Mouse (Mus musculus) E14TG2a.4 (cell line): ENCODE results near the gene Pdzph1.

Experiments used
- H3K27me3 ChIP-seq: 2 replicates; pipeline ENCODE4 v1.6.1; 2014; ENCODE audit warnings: low read length, control low read depth; ENCODE audit not compliant: insufficient read depth
- H3K36me3 ChIP-seq: 2 replicates; pipeline ENCODE4 v1.6.1; 2014; ENCODE audit warnings: low read length, control low read depth; ENCODE audit not compliant: insufficient read depth
- H3K4me1 ChIP-seq: replicated peaks from 2 replicates; pipeline ENCODE4 v1.6.1; 2014; ENCODE audit warnings: low read depth, low read length, control low read depth
- H3K4me3 ChIP-seq: replicated peaks from 2 replicates; pipeline ENCODE4 v1.5.1; 2014; ENCODE audit warnings: mild to moderate bottlenecking, low read length
- H3K9me3 ChIP-seq: 2 replicates; pipeline ENCODE4 v1.6.1; 2014; ENCODE audit warnings: low read length, control low read depth
- CTCF ChIP-seq: conservative IDR thresholded peaks from 2 replicates; pipeline ENCODE4 v1.5.1; 2014; ENCODE audit warnings: low read length
- NANOG ChIP-seq: IDR thresholded peaks from 2 replicates; pipeline ENCODE4 v1.6.1; 2014; ENCODE audit warnings: borderline replicate concordance, low read length, mixed read lengths
- POU5F1 ChIP-seq: IDR thresholded peaks from 2 replicates; pipeline ENCODE4 v1.6.1; 2014; ENCODE audit warnings: low read length, borderline replicate concordance

Gene Pdzph1

DNA sequence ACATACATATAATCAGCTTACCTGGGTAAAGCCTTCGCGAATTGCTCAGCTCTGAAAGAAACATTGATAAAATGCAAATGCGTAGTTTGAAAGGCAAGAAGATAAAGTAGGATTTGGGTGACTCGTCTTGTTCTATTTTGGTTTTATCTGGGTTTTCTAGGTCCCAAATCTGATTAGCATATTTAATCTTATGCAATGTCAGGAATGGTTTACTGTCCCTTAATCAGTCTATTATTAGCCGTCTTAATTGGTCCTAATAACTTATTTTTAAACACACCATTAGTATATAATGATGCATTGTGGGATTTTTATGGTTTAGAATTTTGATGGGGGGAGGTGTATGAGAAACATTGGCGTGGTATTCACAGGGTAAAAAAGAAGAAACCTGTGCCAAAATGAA is at the start of gene Pdzph1:
Pdzph1 (minus strand) TSS at position 101 of the 400 bp plus-strand sequence.
- no peaks in the 10 kb centered on the region for H3K27me3 ChIP-seq
- H3K4me1 ChIP-seq = no peaks in the 10 kb centered on the region
- H3K9me3 ChIP-seq = no peaks in the 10 kb centered on the region
- H3K4me3 ChIP-seq = no peak within 1 kb of the TSS
- TF ChIP-seq CTCF = no peak
- no peak for TF ChIP-seq POU5F1
- no peak for TF ChIP-seq NANOG
- no peaks in the 10 kb centered on the region for H3K36me3 ChIP-seq

DNA sequence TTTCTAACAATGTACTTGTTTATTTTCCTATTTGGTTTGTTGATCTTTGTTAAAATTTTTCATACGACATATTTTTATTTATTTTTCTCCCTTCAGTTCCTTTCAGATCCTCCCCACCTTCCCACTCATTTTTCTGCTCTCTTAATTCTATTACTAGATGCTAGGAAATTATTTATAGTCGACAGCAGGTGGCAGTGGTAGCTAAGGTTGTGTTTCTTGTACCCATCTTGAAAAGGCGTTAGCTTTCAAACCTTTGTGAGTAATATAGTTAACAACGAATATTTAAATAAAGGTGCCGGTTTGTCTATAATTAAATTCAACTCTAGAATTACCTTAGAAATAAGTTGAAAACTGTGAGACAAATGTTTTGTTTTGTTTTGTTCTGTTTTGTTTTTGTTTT is 48.6 kb upstream of the Pdzph1 start:
- no peak for TF ChIP-seq POU5F1
- no peak for TF ChIP-seq NANOG
- no peak for TF ChIP-seq CTCF
- Histone ChIP-seq H3K4me1 (no peaks in the 10 kb centered on the region), H3K36me3 (no peaks in the 10 kb centered on the region), H3K27me3 (no peaks in the 10 kb centered on the region), H3K9me3 (no peaks in the 10 kb centered on the region), H3K4me3 (no peak overlapping the region)

DNA sequence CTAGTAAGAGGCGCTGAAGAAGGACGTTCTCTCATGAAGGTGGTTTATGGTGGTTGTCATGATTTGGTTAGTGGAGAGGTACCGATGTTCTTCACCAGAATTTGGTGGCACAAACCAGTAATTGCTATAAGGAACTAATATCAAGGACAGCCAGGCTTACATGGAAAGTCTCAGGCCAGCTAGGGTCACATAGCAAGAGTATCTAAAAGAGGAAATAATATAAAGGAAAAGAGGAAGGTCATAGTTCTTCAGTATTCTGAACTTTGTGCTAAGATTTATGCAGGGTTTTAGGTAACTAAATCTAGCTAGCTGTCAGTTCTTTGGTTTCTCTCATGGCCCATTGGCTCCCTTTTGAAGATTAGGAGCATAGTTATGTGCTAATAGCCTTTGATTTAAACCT is 42.3 kb upstream of the Pdzph1 start:
- TF ChIP-seq POU5F1 = no peak
- no peak for TF ChIP-seq CTCF
- TF ChIP-seq NANOG = no peak
- Histone ChIP-seq H3K9me3 (no peaks in the 10 kb centered on the region), H3K4me3 (no peak overlapping the region), H3K36me3 (no peaks in the 10 kb centered on the region), H3K4me1 (no peaks in the 10 kb centered on the region), H3K27me3 (no peaks in the 10 kb centered on the region)

DNA sequence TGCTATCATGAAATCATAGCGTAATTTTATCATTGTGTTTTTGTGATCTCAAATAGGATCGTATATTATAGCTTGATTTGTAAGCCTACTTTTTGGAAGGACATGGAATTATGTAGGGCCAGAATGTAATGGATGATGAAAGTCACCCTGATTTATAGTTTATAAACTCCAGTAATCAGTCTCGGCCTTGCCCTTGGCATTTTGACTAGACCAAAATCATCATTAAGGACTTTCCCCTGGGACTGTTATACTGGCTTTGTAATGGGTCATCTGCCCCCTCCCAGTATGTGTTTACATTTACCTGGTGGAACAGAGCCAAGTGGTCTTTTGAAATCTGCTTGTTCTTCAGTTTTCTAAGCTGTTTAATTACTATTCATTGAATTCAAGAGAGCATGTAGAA is 35.2 kb upstream of the Pdzph1 start:
- TF ChIP-seq POU5F1 (no peak), CTCF (no peak), NANOG (no peak)
- Histone ChIP-seq H3K4me3 (no peak overlapping the region), H3K36me3 (no peaks in the 10 kb centered on the region), H3K9me3 (no peaks in the 10 kb centered on the region), H3K27me3 (no peaks in the 10 kb centered on the region), H3K4me1 (no peaks in the 10 kb centered on the region)

DNA sequence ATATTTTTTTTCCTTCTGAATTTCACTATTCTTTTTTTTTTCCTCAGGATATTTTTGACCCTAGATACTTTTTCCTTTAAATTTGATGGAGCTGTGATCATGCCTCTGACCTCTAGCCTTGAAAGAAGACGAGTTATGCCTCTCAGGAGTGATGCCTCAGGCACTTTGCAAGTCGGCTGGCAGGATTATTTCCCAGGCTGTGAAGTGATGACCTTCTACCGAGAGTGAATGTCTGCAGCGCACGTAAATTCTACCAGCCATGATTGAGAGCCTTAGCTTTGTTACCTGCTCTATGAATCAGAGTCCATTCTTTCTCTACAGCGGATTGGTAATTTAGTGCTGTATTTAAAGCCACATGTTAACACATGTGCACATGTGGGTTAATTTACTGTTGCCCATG is 33.3 kb upstream of the Pdzph1 start:
- TF ChIP-seq NANOG (no peak), POU5F1 (no peak), CTCF (no peak)
- Histone ChIP-seq H3K9me3 (no peaks in the 10 kb centered on the region), H3K4me1 (no peaks in the 10 kb centered on the region), H3K27me3 (no peaks in the 10 kb centered on the region), H3K36me3 (no peaks in the 10 kb centered on the region), H3K4me3 (no peak overlapping the region)

DNA sequence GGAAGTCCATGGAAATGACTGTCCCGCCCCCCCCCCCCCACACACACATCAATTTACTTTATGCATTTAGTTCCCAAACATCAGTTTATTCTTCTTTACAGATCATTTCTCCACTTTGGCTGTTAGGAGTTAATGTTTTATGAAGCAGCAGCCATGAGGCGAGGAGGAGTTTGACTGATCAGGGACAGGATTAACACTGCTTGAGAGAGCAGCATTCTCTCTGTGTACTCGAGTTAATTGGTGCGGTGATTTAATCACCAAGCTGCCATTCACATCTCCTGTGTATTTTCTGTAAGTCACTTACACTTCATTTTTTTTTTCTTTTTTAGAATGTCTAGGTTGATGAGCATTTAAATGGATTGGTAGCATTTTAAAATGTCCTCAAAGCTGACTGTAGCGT is 32.8 kb upstream of the Pdzph1 start:
- no peak for TF ChIP-seq NANOG
- TF ChIP-seq POU5F1 = no peak
- TF ChIP-seq CTCF = no peak
- no peaks in the 10 kb centered on the region for H3K36me3 ChIP-seq
- H3K9me3 ChIP-seq = no peaks in the 10 kb centered on the region
- H3K4me1 ChIP-seq = no peaks in the 10 kb centered on the region
- H3K4me3 ChIP-seq = no peak overlapping the region
- no peaks in the 10 kb centered on the region for H3K27me3 ChIP-seq

DNA sequence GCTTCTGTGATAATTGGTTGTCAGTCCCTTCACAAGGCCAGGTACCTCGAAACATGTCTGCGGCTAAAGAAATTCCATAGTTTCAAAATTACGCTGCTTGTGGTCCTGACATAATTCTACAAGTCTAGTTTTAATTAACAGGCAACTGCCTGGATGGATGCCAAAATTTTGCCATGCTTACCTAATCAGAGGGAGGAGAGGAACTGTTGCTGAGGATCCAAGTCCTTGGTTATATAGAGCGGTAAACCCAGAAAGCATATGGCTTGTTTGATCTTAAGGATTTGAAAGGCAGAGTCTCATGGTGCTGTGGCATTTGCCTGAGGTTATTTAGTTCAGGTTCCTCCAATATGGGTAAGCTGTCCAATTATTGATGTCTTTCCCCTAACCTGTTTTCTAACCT is 27.5 kb upstream of the Pdzph1 start:
- no peak for TF ChIP-seq CTCF
- no peaks in the 10 kb centered on the region for H3K36me3 ChIP-seq
- no peak overlapping the region for H3K4me3 ChIP-seq
- H3K4me1 ChIP-seq = no peaks in the 10 kb centered on the region
- H3K27me3 ChIP-seq = no peaks in the 10 kb centered on the region
- no peaks in the 10 kb centered on the region for H3K9me3 ChIP-seq

DNA sequence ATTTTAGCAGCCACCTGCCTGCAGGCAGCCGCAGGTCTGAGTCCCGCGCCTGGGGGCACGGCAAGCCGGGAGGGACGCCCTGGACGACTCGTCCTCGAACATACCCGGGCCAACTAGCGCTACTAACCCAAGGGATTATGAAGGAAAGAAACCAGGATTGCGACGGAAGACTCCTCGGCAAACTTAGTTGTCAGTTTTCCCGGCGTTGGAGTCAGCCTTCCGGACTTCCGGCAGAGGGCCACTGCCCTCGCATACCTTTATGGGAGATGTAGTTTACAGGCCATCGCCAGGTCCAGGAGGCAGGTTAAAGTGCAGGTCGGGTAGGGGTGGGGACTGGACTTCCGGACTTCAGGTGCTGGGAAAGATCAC is 21.9 kb upstream of the Pdzph1 start, which contains the start of gene Nudt12:
Nudt12 (minus strand) TSS at position 282 of the 369 bp plus-strand sequence.
- TF ChIP-seq CTCF (no peak), POU5F1 (no peak), NANOG (no peak)
- no peaks in the 10 kb centered on the region for H3K36me3 ChIP-seq
- H3K9me3 ChIP-seq = no peaks in the 10 kb centered on the region
- H3K27me3 ChIP-seq = no peaks in the 10 kb centered on the region
- peaks cover 6% of the 10 kb centered on the region; the same call in 1 of the 2 replicates for H3K4me1 ChIP-seq
- peak within 1 kb of the TSS; percentile 82 for H3K4me3 ChIP-seq

DNA sequence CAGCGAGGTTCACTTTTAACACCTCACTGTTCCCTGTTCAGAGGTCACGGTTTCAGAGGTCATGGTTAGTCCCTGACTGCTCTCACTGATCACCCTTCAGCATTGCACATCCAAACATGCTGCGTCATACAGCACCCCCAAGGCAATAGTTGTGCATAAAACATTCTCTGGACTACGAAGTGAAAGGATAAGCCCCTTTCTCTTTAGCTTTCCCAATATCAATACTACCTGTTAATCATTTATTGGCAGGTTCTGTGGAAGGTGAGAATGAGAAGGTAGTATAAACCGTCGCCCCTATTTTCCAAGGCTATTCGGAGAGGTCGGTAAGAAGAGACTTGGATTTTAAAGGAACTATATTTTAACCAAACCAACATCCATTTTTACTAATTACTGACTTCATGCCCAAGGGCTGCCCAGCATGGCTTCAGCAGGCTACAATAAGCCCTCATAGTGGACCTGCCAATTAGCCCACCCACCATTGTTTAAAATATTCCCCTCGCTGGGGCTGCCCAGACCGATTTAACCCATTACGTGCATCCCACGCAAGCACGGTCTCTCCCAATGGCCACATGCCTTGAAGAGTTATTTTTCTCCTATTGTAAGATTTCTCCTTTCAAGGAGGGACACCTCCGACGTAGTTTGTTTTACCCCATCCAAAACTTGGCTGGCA is 21.4 kb upstream of the Pdzph1 start:
- Histone ChIP-seq H3K4me3 (peak overlapping the region; percentile 82), H3K4me1 (peaks cover 6% of the 10 kb centered on the region; the same call in 1 of the 2 replicates), H3K27me3 (no peaks in the 10 kb centered on the region), H3K9me3 (no peaks in the 10 kb centered on the region), H3K36me3 (no peaks in the 10 kb centered on the region)
- TF ChIP-seq CTCF (no peak), NANOG (no peak), POU5F1 (no peak)
